23 mouse cellular contexts compared by ENCODE assay signal in genomic region chr9:41395471-41395870, GRCm38 (mm10).
DNase-seq lines count a peak whose midpoint lies in the region; ATAC-seq and TF ChIP-seq lines count a peak whose summit lies in the region.
"Had no signal": no experiment of that assay in that cellular context is flagged by ENCODE, and none has a peak within 500 bp of the region (broad histone marks: within the 10 kb centered on the region; RNA-seq: fewer than 3 reads in every experiment).

No protein-coding gene starts in this region.

- H3K4me3 ChIP-seq in hindbrain, embryonic 10.5 days: no peak overlapping the region
- no peak overlapping the region for H3K4me3 ChIP-seq in hindbrain, postnatal 0 days (ENCODE audit: low read length)
- H3K4me3 ChIP-seq in limb, embryonic 11.5 days (ENCODE audit: low read depth, low read length): no peak overlapping the region
- no peak overlapping the region for H3K4me3 ChIP-seq in neural tube, embryonic 13.5 days
- H3K4me3 ChIP-seq: heart, embryonic 13.5 days; limb, embryonic 15.5 days; myocyte had no signal

- DNase-seq in hindbrain, embryonic 10.5 days (ENCODE audit: low spot score): peak; percentile 42
- no peak for DNase-seq in hindbrain, postnatal 0 days (ENCODE audit: low spot score)
- peak; percentile 54 for DNase-seq in embryo, embryonic 11 days
- peak; percentile 40 for DNase-seq in limb, embryonic 11.5 days (ENCODE audit: low spot score)
- DNase-seq in adrenal gland, adult 2 months: no peak
- DNase-seq in urinary bladder, postnatal 25 days (ENCODE audit: low spot score): no peak
- no peak for DNase-seq in frontal cortex, postnatal 25 days (ENCODE audit: low spot score in 2 of 2)
- DNase-seq: adrenal gland, adult 8-10 months; B cell, adult 2 months; cerebellum, adult 18-20 months; forebrain, postnatal 0 days; gastrocnemius, postnatal 14 days; heart, postnatal 4 days; kidney, adult 18-20 months; kidney, postnatal 36 days; layer of hippocampus, postnatal 36 days; lung, adult 2 months; thymus, postnatal 4 days had no signal

- peaks cover 87% of the 10 kb centered on the region for H3K36me3 ChIP-seq in hindbrain, embryonic 10.5 days
- H3K36me3 ChIP-seq in hindbrain, postnatal 0 days (ENCODE audit: insufficient read depth, low read length): no peaks in the 10 kb centered on the region
- no peaks in the 10 kb centered on the region for H3K36me3 ChIP-seq in limb, embryonic 11.5 days (ENCODE audit: control insufficient read depth, insufficient read depth, low read length)
- H3K36me3 ChIP-seq in neural tube, embryonic 13.5 days: peaks cover 52% of the 10 kb centered on the region
- H3K36me3 ChIP-seq: limb, embryonic 15.5 days had no signal

- H3K27me3 ChIP-seq in hindbrain, embryonic 10.5 days (ENCODE audit: insufficient read depth, poor library complexity, severe bottlenecking): no peaks in the 10 kb centered on the region
- no peaks in the 10 kb centered on the region for H3K27me3 ChIP-seq in hindbrain, postnatal 0 days (ENCODE audit: insufficient read depth, low read length)
- no peaks in the 10 kb centered on the region for H3K27me3 ChIP-seq in limb, embryonic 11.5 days (ENCODE audit: control insufficient read depth, insufficient read depth, low read length)
- no peaks in the 10 kb centered on the region for H3K27me3 ChIP-seq in neural tube, embryonic 13.5 days
- H3K27me3 ChIP-seq: heart, embryonic 13.5 days; limb, embryonic 15.5 days had no signal

- no peak for TF ChIP-seq CTCF in hindbrain, postnatal 0 days (IDR thresholded peaks at IDR 0.05; ENCODE audit: low read depth)

- H3K9ac ChIP-seq in hindbrain, postnatal 0 days (replicated peaks; ENCODE audit: low read length): no peak overlapping the region
- no peak overlapping the region for H3K9ac ChIP-seq in limb, embryonic 11.5 days (ENCODE audit: low read length)
- peak overlapping the region; percentile 19; the same call in 1 of the 2 replicates for H3K9ac ChIP-seq in neural tube, embryonic 13.5 days
- H3K9ac ChIP-seq: forebrain, postnatal 0 days; heart, embryonic 13.5 days; limb, embryonic 15.5 days had no signal

- H3K4me2 ChIP-seq in hindbrain, postnatal 0 days (ENCODE audit: low read depth, low read length): no peak overlapping the region
- H3K4me2 ChIP-seq in limb, embryonic 11.5 days (ENCODE audit: low read depth, severe bottlenecking): no peak overlapping the region
- H3K4me2 ChIP-seq in neural tube, embryonic 13.5 days: no peak overlapping the region
- H3K4me2 ChIP-seq: heart, embryonic 13.5 days; limb, embryonic 15.5 days had no signal

- peak overlapping the region; percentile 41 for H3K27ac ChIP-seq in hindbrain, embryonic 10.5 days
- H3K27ac ChIP-seq in hindbrain, postnatal 0 days: no peak overlapping the region
- no peak overlapping the region for H3K27ac ChIP-seq in limb, embryonic 11.5 days (replicated peaks; ENCODE audit: low read depth, low read length)
- peak overlapping the region; percentile 56 for H3K27ac ChIP-seq in neural tube, embryonic 13.5 days (replicated peaks)
- H3K27ac ChIP-seq: heart, embryonic 13.5 days; limb, embryonic 15.5 days; macrophage had no signal

- ATAC-seq in hindbrain, postnatal 0 days: no peak
- no peak for ATAC-seq in limb, embryonic 11.5 days (ENCODE audit: insufficient number of reproducible peaks, low FRiP score, low TSS enrichment, low read depth)
- 0 out of 2 replicates have a peak, but pooled peaks have one; percentile 23 for ATAC-seq in neural tube, embryonic 13.5 days (ENCODE audit: low read depth)
- ATAC-seq: forebrain, postnatal 0 days had no signal

- WGBS in hindbrain, embryonic 10.5 days: 21% methylated on average over 4 of the region's 4 CpGs
- 27% methylated on average over 4 of the region's 4 CpGs for WGBS in hindbrain, postnatal 0 days
- WGBS in limb, embryonic 11.5 days: 18% methylated on average over 4 of the region's 4 CpGs
- 41% methylated on average over 4 of the region's 4 CpGs for WGBS in neural tube, embryonic 13.5 days

- peaks cover 37% of the 10 kb centered on the region for H3K4me1 ChIP-seq in hindbrain, embryonic 10.5 days (replicated peaks)
- peaks cover 13% of the 10 kb centered on the region; the same call in 1 of the 2 replicates for H3K4me1 ChIP-seq in hindbrain, postnatal 0 days (ENCODE audit: insufficient read depth, low read length)
- H3K4me1 ChIP-seq in limb, embryonic 11.5 days (ENCODE audit: control insufficient read depth, insufficient read depth, low read length): peaks cover 10% of the 10 kb centered on the region; the same call in 1 of the 2 replicates
- H3K4me1 ChIP-seq in neural tube, embryonic 13.5 days (replicated peaks): peaks cover 40% of the 10 kb centered on the region
- H3K4me1 ChIP-seq: limb, embryonic 15.5 days had no signal

- no peaks in the 10 kb centered on the region for H3K9me3 ChIP-seq in hindbrain, embryonic 10.5 days
- H3K9me3 ChIP-seq in hindbrain, postnatal 0 days (ENCODE audit: low read length): no peaks in the 10 kb centered on the region
- no peaks in the 10 kb centered on the region for H3K9me3 ChIP-seq in limb, embryonic 11.5 days (ENCODE audit: control insufficient read depth, low read length)
- H3K9me3 ChIP-seq in neural tube, embryonic 13.5 days: no peaks in the 10 kb centered on the region
- H3K9me3 ChIP-seq: heart, embryonic 13.5 days; limb, embryonic 15.5 days had no signal

Comparison
In these comparisons a context has a peak if more than half of its experiments do, and no peak if none do; other contexts are left out.
1. DNase-seq: peak in hindbrain, embryonic 10.5 days (single experiment), embryo, embryonic 11 days (single experiment) and limb, embryonic 11.5 days (single experiment); none in hindbrain, postnatal 0 days (single experiment), adrenal gland, adult 2 months (single experiment), urinary bladder, postnatal 25 days (single experiment) and frontal cortex, postnatal 25 days (0 of 2).
2. H3K27ac ChIP-seq: peak in hindbrain, embryonic 10.5 days (single experiment) and neural tube, embryonic 13.5 days (single experiment); none in hindbrain, postnatal 0 days (single experiment) and limb, embryonic 11.5 days (single experiment).